Mouse (Mus musculus) thymus, postnatal 4 days (tissue): ENCODE measurements around the gene Lpin1.

ENCODE experiments used
- DNase-seq: peaks from one replicate; pipeline ENCODE4 v3.0.0; 2021

Lpin1 gene

GRCm38 (mm10) chr12:16618512-16619274, 7.9 kb upstream of the Lpin1 start:
- no peak for DNase-seq

GRCm38 (mm10) chr12:16615738-16616137, 5.0 kb upstream of the Lpin1 start:
- DNase-seq = no peak

GRCm38 (mm10) chr12:16614556-16614955, 3.8 kb upstream of the Lpin1 start:
- no peak for DNase-seq

- no peak for DNase-seq
These were observed 5.1 kb downstream of the Lpin1 start for GRCm38 (mm10) chr12:16605624-16606023.

- no peak for DNase-seq
These were observed 8.5 kb downstream of the Lpin1 start for GRCm38 (mm10) chr12:16602271-16602670.

- no peak for DNase-seq
These were observed 10.4 kb downstream of the Lpin1 start for GRCm38 (mm10) chr12:16600374-16600773.

- DNase-seq = no peak
These were observed 11.4 kb downstream of the Lpin1 start for GRCm38 (mm10) chr12:16599359-16599758.

GRCm38 (mm10) chr12:16593761-16594160, 17.0 kb downstream of the Lpin1 start:
- DNase-seq = no peak

- DNase-seq = no peak
These were observed 17.8 kb downstream of the Lpin1 start for GRCm38 (mm10) chr12:16593014-16593413.

GRCm38 (mm10) chr12:16592451-16592850, 18.3 kb downstream of the Lpin1 start:
- no peak for DNase-seq

- peak; percentile 90 for DNase-seq
These were observed 19.1 kb downstream of the Lpin1 start for GRCm38 (mm10) chr12:16591453-16592200.

GRCm38 (mm10) chr12:16589966-16590365, 20.8 kb downstream of the Lpin1 start:
- DNase-seq = no peak

- DNase-seq = peak; percentile 99
These were observed 21.4 kb downstream of the Lpin1 start for GRCm38 (mm10) chr12:16589204-16589949.

- no peak for DNase-seq
These were observed 22.2 kb downstream of the Lpin1 start for GRCm38 (mm10) chr12:16588396-16589042.

- no peak for DNase-seq
These were observed 23.0 kb downstream of the Lpin1 start for GRCm38 (mm10) chr12:16587767-16588166.

- DNase-seq = no peak
These were observed 23.7 kb downstream of the Lpin1 start for GRCm38 (mm10) chr12:16587111-16587510.

GRCm38 (mm10) chr12:16584964-16585363, 25.8 kb downstream of the Lpin1 start:
- no peak for DNase-seq

GRCm38 (mm10) chr12:16584035-16584682, 26.6 kb downstream of the Lpin1 start:
- peak; percentile 33 for DNase-seq

GRCm38 (mm10) chr12:16583313-16583712, 27.5 kb downstream of the Lpin1 start:
- no peak for DNase-seq

GRCm38 (mm10) chr12:16580306-16580705, 30.5 kb downstream of the Lpin1 start:
- DNase-seq = no peak

- DNase-seq = no peak
These were observed 33.0 kb downstream of the Lpin1 start for GRCm38 (mm10) chr12:16577665-16578233.

- no peak for DNase-seq
These were observed 39.5 kb downstream of the Lpin1 start for GRCm38 (mm10) chr12:16571278-16571677.
